Mouse (Mus musculus): ENCODE results near the gene Myh7b. TPM values are rescaled to one million over a fixed set of nuclear protein-coding genes. Genes with fewer than 3 reads are reported as not detected.

Gene Myh7b
- total RNA-seq, 2 experiments from 2014 or later, result 0.03 to 0.07 TPM

Small RNAs within 50 kb of the gene (microRNA-seq; reads per million reads assigned to microRNA genes)
- 11.9 reads per million, percentile 28 among the genes with 10 or more reads in this experiment for gene Mir499

Other genes starting within 250 kb of the Myh7b start
- 100 to 1,000 TPM; 283 to 299 TPM for gene Trp53inp2, start 230.2 kb upstream of the Myh7b start, total RNA-seq (2021)
- 10 to 100 TPM; 40.1 to 41.2 TPM for gene Ncoa6, start 137.3 kb upstream of the Myh7b start, total RNA-seq (2021)
- gene Acss2, start 93.3 kb upstream of the Myh7b start, total RNA-seq (2021), result 100 to 1,000 TPM in 1 of 2 experiments, 10 to 100 TPM in 1; 80.9 to 128 TPM
- gene Ggt7, start 93.0 kb upstream of the Myh7b start, total RNA-seq (2021), result 1 to 10 TPM; 2.3 to 5.1 TPM
- gene Gss, start 18.4 kb upstream of the Myh7b start, total RNA-seq (2021), result 10 to 100 TPM; 54.2 to 74.3 TPM
- gene Trpc4ap, start 81.2 kb downstream of the Myh7b start, total RNA-seq (2021), result 100 to 1,000 TPM; 130 to 146 TPM
- gene Edem2, start 118.3 kb downstream of the Myh7b start, total RNA-seq (2021), result 10 to 100 TPM; 42.3 to 46.9 TPM
- not detected for gene Gm17581, start 124.7 kb downstream of the Myh7b start, total RNA-seq (2021)
- gene Procr, start 139.9 kb downstream of the Myh7b start, total RNA-seq (2021), result 10 to 100 TPM; 27.0 to 72.3 TPM
- 1 to 10 TPM; 1.4 to 1.7 TPM for gene Mmp24, start 164.1 kb downstream of the Myh7b start, total RNA-seq (2021)
- 100 to 1,000 TPM; 185 to 198 TPM for gene BC029722, start 208.2 kb downstream of the Myh7b start, total RNA-seq (2021)
- gene Eif6, start 215.7 kb downstream of the Myh7b start, total RNA-seq (2021), result 100 to 1,000 TPM; 158 to 163 TPM
- gene Fam83c, start 223.6 kb downstream of the Myh7b start, total RNA-seq (2021), result not detected